ENCODE assay signal across 21 mouse cellular contexts in the genomic region with DNA sequence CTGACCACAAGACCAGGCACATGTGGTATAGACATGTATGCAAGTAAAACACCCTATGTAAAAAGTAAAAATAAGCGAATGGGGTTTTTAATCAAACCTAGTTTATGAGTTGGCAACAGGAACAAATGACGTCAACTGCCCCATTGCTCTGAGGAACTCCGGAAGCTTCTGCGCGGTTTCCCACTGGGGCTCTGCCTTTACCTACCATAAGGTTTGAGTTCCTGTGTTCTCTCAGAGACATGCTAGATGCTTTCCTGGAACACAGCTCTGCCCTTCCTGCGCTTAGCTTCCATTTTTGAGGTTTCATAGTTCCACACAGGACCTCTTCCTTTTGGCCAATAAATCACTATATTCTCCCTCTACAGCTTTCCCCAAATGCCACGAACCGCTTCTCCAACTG.
DNase-seq lines count a peak whose midpoint lies in the region; ATAC-seq and TF ChIP-seq lines count a peak whose summit lies in the region.
"Had no signal": no experiment of that assay in that cellular context is flagged by ENCODE, and none has a peak within 500 bp of the region (broad histone marks: within the 10 kb centered on the region; RNA-seq: fewer than 3 reads in every experiment).

No protein-coding gene starts in this region.

- H3K9me3 ChIP-seq in heart, embryonic 13.5 days = no peaks in the 10 kb centered on the region
- H3K9me3 ChIP-seq in limb, embryonic 14.5 days (ENCODE audit: control insufficient read depth, low read length) = no peaks in the 10 kb centered on the region
- H3K9me3 ChIP-seq in limb, embryonic 10.5 days (replicated peaks) = no peaks in the 10 kb centered on the region
- H3K9me3 ChIP-seq in kidney, embryonic 16.5 days (ENCODE audit: low read length) = no peaks in the 10 kb centered on the region
- H3K9me3 ChIP-seq: embryonic facial prominence, embryonic 15.5 days; hindbrain, embryonic 15.5 days; limb, embryonic 12.5 days; midbrain, embryonic 12.5 days had no signal

- intact Hi-C loops in heart, postnatal 10 days (cut with DNase I) = no loop called here

- TF ChIP-seq POLR2A in limb, embryonic 14.5 days (IDR thresholded peaks at IDR 0.05; ENCODE audit: borderline replicate concordance, extremely low read depth, insufficient read depth, insufficient read length) = no peak

- peaks cover 6% of the 10 kb centered on the region; the same call in 1 of the 2 replicates for H3K36me3 ChIP-seq in heart, embryonic 13.5 days
- peaks cover 15% of the 10 kb centered on the region for H3K36me3 ChIP-seq in limb, embryonic 14.5 days (ENCODE audit: control insufficient read depth, insufficient read depth, low read length)
- H3K36me3 ChIP-seq in limb, embryonic 10.5 days = no peaks in the 10 kb centered on the region
- no peaks in the 10 kb centered on the region for H3K36me3 ChIP-seq in kidney, embryonic 16.5 days (ENCODE audit: insufficient read depth, low read length)
- H3K36me3 ChIP-seq: embryonic facial prominence, embryonic 15.5 days; hindbrain, embryonic 15.5 days; midbrain, embryonic 12.5 days had no signal

- no peak overlapping the region for H3K4me3 ChIP-seq in heart, embryonic 13.5 days
- no peak overlapping the region for H3K4me3 ChIP-seq in limb, embryonic 14.5 days (replicated peaks; ENCODE audit: low read length)
- no peak overlapping the region for H3K4me3 ChIP-seq in limb, embryonic 10.5 days
- H3K4me3 ChIP-seq in kidney, embryonic 16.5 days (ENCODE audit: low read length) = no peak overlapping the region
- H3K4me3 ChIP-seq: embryonic facial prominence, embryonic 15.5 days; hindbrain, embryonic 15.5 days; left cerebral cortex, adult 2 months; limb, embryonic 12.5 days; midbrain, embryonic 12.5 days had no signal

- no peak for ATAC-seq in heart, embryonic 13.5 days (ENCODE audit: extremely low read depth, insufficient number of reproducible peaks, low FRiP score, low TSS enrichment)
- ATAC-seq in limb, embryonic 14.5 days (ENCODE audit: low FRiP score, low read depth) = no peak
- 0 out of 2 replicates have a peak, but pooled peaks have one; percentile 22 for ATAC-seq in kidney, embryonic 16.5 days (ENCODE audit: low FRiP score, low TSS enrichment)
- ATAC-seq: forebrain, embryonic 16.5 days; intestine, embryonic 16.5 days had no signal

- no peak overlapping the region for H3K9ac ChIP-seq in heart, embryonic 13.5 days
- H3K9ac ChIP-seq in limb, embryonic 14.5 days (ENCODE audit: low read depth, low read length, severe bottlenecking) = no peak overlapping the region
- no peak overlapping the region for H3K9ac ChIP-seq in kidney, embryonic 16.5 days (replicated peaks; ENCODE audit: low read length)
- H3K9ac ChIP-seq: embryonic facial prominence, embryonic 15.5 days; hindbrain, embryonic 15.5 days; limb, embryonic 12.5 days; liver, embryonic 14.5 days; midbrain, embryonic 12.5 days had no signal

- 89% methylated on average over 8 of the region's 8 CpGs for WGBS in heart, embryonic 13.5 days
- 82% methylated on average over 8 of the region's 8 CpGs for WGBS in limb, embryonic 14.5 days
- 94% methylated on average over 8 of the region's 8 CpGs for WGBS in limb, embryonic 10.5 days
- WGBS in kidney, embryonic 16.5 days = 73% methylated on average over 8 of the region's 8 CpGs

- H3K27me3 ChIP-seq in heart, embryonic 13.5 days (replicated peaks) = no peaks in the 10 kb centered on the region
- no peaks in the 10 kb centered on the region for H3K27me3 ChIP-seq in limb, embryonic 14.5 days (ENCODE audit: control insufficient read depth, insufficient read depth, low read length)
- H3K27me3 ChIP-seq in limb, embryonic 10.5 days (ENCODE audit: low read depth, poor library complexity, severe bottlenecking) = no peaks in the 10 kb centered on the region
- H3K27me3 ChIP-seq in kidney, embryonic 16.5 days (ENCODE audit: insufficient read depth, low read length) = no peaks in the 10 kb centered on the region
- H3K27me3 ChIP-seq: embryonic facial prominence, embryonic 15.5 days; hindbrain, embryonic 15.5 days; limb, embryonic 12.5 days; midbrain, embryonic 12.5 days had no signal

- H3K27ac ChIP-seq in heart, embryonic 13.5 days (replicated peaks) = 0 out of 2 replicates have a peak overlapping the region, but pooled peaks have one; percentile 2
- H3K27ac ChIP-seq in limb, embryonic 14.5 days (replicated peaks; ENCODE audit: low read depth, low read length) = 0 out of 2 replicates have a peak overlapping the region, but pooled peaks have one; percentile 9
- no peak overlapping the region for H3K27ac ChIP-seq in limb, embryonic 10.5 days
- peak overlapping the region; percentile 59; the same call in 1 of the 2 replicates for H3K27ac ChIP-seq in kidney, embryonic 16.5 days (ENCODE audit: low read length)
- H3K27ac ChIP-seq: embryonic facial prominence, embryonic 15.5 days; hindbrain, embryonic 15.5 days; left cerebral cortex, adult 2 months; limb, embryonic 12.5 days; liver, embryonic 14.5 days; midbrain, embryonic 12.5 days; stomach, postnatal 0 days had no signal

- no peak for DNase-seq in heart, postnatal 10 days
- DNase-seq in limb, embryonic 14.5 days (ENCODE audit: low spot score) = no peak
- no peak for DNase-seq in limb, embryonic 10.5 days (ENCODE audit: low spot score)
- DNase-seq in kidney, postnatal 36 days = peak; percentile 35 to 61
- DNase-seq in retina, embryonic 14.5 days (ENCODE audit: low spot score) = no peak
- no peak for DNase-seq in thymus, postnatal 25 days
- DNase-seq: B cell, adult 2 months; cerebellum, adult 18-20 months; cerebellum, postnatal 36 days; right cerebral cortex, adult 18-20 months had no signal

- H3K4me1 ChIP-seq in heart, embryonic 13.5 days = peaks cover 84% of the 10 kb centered on the region
- H3K4me1 ChIP-seq in limb, embryonic 14.5 days (ENCODE audit: control insufficient read depth, insufficient read depth, low read length) = peaks cover 25% of the 10 kb centered on the region
- H3K4me1 ChIP-seq in limb, embryonic 10.5 days = 0 out of 2 replicates have a peak, but pooled peaks cover 5% of the 10 kb centered on the region
- H3K4me1 ChIP-seq in kidney, embryonic 16.5 days (ENCODE audit: insufficient read depth, low read length) = peaks cover 14% of the 10 kb centered on the region

- H3K4me2 ChIP-seq in heart, embryonic 13.5 days = no peak overlapping the region
- H3K4me2 ChIP-seq in limb, embryonic 14.5 days (replicated peaks; ENCODE audit: low read depth, low read length, severe bottlenecking) = no peak overlapping the region
- no peak overlapping the region for H3K4me2 ChIP-seq in kidney, embryonic 16.5 days (replicated peaks; ENCODE audit: low read depth, low read length)
- H3K4me2 ChIP-seq: embryonic facial prominence, embryonic 15.5 days; hindbrain, embryonic 15.5 days; limb, embryonic 12.5 days; midbrain, embryonic 12.5 days had no signal

Comparison
In these comparisons a context has a peak if more than half of its experiments do, and no peak if none do; other contexts are left out.
1. DNase-seq: peak in kidney, postnatal 36 days (2 of 2); none in heart, postnatal 10 days (0 of 2), limb, embryonic 14.5 days (single experiment), limb, embryonic 10.5 days (single experiment), retina, embryonic 14.5 days (single experiment) and thymus, postnatal 25 days (single experiment).